Mouse (Mus musculus): Measurements from ENCODE around the gene Mrpl17.

DNA sequence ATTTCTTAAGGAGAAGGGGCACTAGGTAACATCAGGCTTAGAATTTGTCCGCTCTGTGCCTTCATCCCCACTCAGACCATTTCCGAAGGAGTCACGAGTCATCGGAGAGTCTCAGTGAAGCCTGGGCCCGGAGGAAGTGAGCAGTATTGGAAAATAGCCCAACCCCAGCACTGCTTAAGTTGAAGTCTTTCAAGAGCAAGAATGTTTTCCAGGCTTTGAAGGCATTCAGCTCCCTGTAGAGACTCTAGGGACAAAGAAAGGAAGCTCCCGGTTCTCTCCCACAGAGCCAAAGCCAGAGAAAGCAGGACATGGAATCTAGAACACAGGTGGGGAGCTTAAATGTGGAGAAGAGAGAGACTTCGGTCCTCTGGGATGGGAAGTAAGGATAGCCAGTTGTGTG is 17.2 kb downstream of the Mrpl17 start:
- TF ChIP-seq POLR2A (IDR thresholded peaks at IDR 0.05; ENCODE audit: borderline replicate concordance, low read depth, low read length) (no peak), CTCF (IDR thresholded peaks at IDR 0.05; ENCODE audit: low read depth, low read length) (no peak)
